Mouse (Mus musculus) MEL (cell line): Measurements from ENCODE around the gene Olfr933.

Experiments
- BHLHE40 ChIP-seq: IDR thresholded peaks from 2 replicates; pipeline ENCODE4 v1.6.1; 2012; ENCODE audit warnings: low read depth, mild to moderate bottlenecking, inconsistent platforms, low read length, improper control_type of control experiment, borderline replicate concordance
- CTCF ChIP-seq, 3 experiments: IDR thresholded peaks in 2 of 3; conservative IDR thresholded peaks in 1 of 3; 2 replicates each; pipeline ENCODE4 v1.5.1; 2011 to 2012; ENCODE audit warnings: low read length in 3 of 3, low read depth in 2 of 3, mild to moderate bottlenecking in 2 of 3, improper control_type of control experiment in 1 of 3, inconsistent platforms in 1 of 3, mixed read lengths in 1 of 3, moderate library complexity in 1 of 3; ENCODE audit not compliant: control insufficient read depth in 1 of 3, insufficient read depth in 1 of 3, poor library complexity in 1 of 3, severe bottlenecking in 1 of 3
- E2F4 ChIP-seq: IDR thresholded peaks from 2 replicates; pipeline ENCODE4 v1.6.1; 2011; ENCODE audit warnings: low read depth, low read length, improper control_type of control experiment, borderline replicate concordance
- MAX ChIP-seq: IDR thresholded peaks from 2 replicates; pipeline ENCODE4 v1.6.1; 2011; ENCODE audit warnings: low read length, improper control_type of control experiment
- MYC ChIP-seq: IDR thresholded peaks from 2 replicates; pipeline ENCODE4 v1.6.1; 2011; ENCODE audit warnings: low read depth, mild to moderate bottlenecking, low read length, improper control_type of control experiment, moderate library complexity
- NELFE ChIP-seq: IDR thresholded peaks from 2 replicates; pipeline ENCODE4 v1.6.1; 2011; ENCODE audit warnings: low read depth, low read length, improper control_type of control experiment
- SMC3 ChIP-seq: IDR thresholded peaks from 2 replicates; pipeline ENCODE4 v1.6.1; 2011; ENCODE audit warnings: low read depth, low read length, improper control_type of control experiment

- TF ChIP-seq E2F4 (no peak), SMC3 (no peak), MYC (no peak), CTCF (IDR thresholded peaks at IDR 0.05 in 2 of 3, conservative IDR thresholded peaks at IDR 0.05 in 1 of 3; ENCODE audit: control insufficient read depth in 1 of 3, insufficient read depth in 1 of 3, low read depth in 2 of 3, low read length in 3 of 3, poor library complexity in 1 of 3, severe bottlenecking in 1 of 3) (no peak), BHLHE40 (no peak), MAX (no peak), NELFE (no peak)
Observed at GRCm38 (mm10) chr9:38929509-38929908, 42.6 kb upstream of the Olfr933 start, which contains the start of gene Olfr930.
